Mouse (Mus musculus) heart, embryonic 13.5 days (tissue): ENCODE data around the gene Inpp5f. TPM values are rescaled to one million over a fixed set of nuclear protein-coding genes. Genes with fewer than 3 reads are reported as not detected.
"Not testable (repeated sequence)": the region's sequence is repeated elsewhere in the genome, so short reads cannot be mapped to it uniquely, and the experiment has no call there.

Source experiments
- ATAC-seq: fragments of 200-750 bp; cut with Nextera tagmentation; 2 replicates; pipeline ENCODE4 v1.8.0; 2017; ENCODE audit warnings: moderate TSS enrichment; ENCODE audit not compliant: insufficient number of reproducible peaks, low FRiP score, low TSS enrichment; ENCODE audit errors: extremely low read depth
- H3K27ac ChIP-seq: fragments of 300-500 bp; sonication (generic); replicated peaks from 2 replicates; pipeline ENCODE4 v1.5.1; 2015; ENCODE audit warnings: moderate library complexity, mild to moderate bottlenecking, inconsistent platforms
- H3K27me3 ChIP-seq: fragments of 300-500 bp; sonication (generic); replicated peaks from 2 replicates; pipeline ENCODE4 v1.6.1; 2015; ENCODE audit warnings: mild to moderate bottlenecking, inconsistent platforms
- H3K36me3 ChIP-seq: fragments of 300-500 bp; sonication (generic); 2 replicates; pipeline ENCODE4 v1.6.1; 2015; ENCODE audit warnings: mild to moderate bottlenecking, inconsistent platforms
- H3K4me1 ChIP-seq: fragments of 300-500 bp; sonication (generic); 2 replicates; pipeline ENCODE4 v1.6.1; 2015; ENCODE audit warnings: inconsistent platforms
- H3K4me2 ChIP-seq: fragments of 300-500 bp; sonication (generic); 2 replicates; pipeline ENCODE4 v1.6.1; 2015; ENCODE audit warnings: inconsistent platforms, mild to moderate bottlenecking, moderate library complexity
- H3K4me3 ChIP-seq: fragments of 300-500 bp; sonication (generic); 2 replicates; pipeline ENCODE4 v1.5.1; 2015; ENCODE audit warnings: moderate library complexity, mild to moderate bottlenecking, inconsistent platforms
- H3K9ac ChIP-seq: fragments of 300-500 bp; sonication (generic); 2 replicates; pipeline ENCODE4 v1.6.1; 2015; ENCODE audit warnings: inconsistent platforms, mild to moderate bottlenecking, moderate library complexity
- H3K9me3 ChIP-seq: fragments of 300-500 bp; sonication (generic); 2 replicates; pipeline ENCODE4 v1.6.1; 2016; ENCODE audit warnings: inconsistent platforms
- WGBS: fragments of 180-500 bp; shearing (Covaris S2); methylation state at CpG from one replicate; pipeline ENCODE4 v1.1.7; 2015; ENCODE audit warnings: mixed read lengths; 5-methylcytosine and 5-hydroxymethylcytosine counted together
- polyA plus RNA-seq: library from polyadenylated mRNA; unstranded; fragments of >200 nt; fragmentation: Nextera tagmentation; extraction: Ambion mirVana; gene quantifications from 2 replicates; pipeline ENCODE4 v1.2.1, GENCODE M21; 2015

Inpp5f gene
- polyA plus RNA-seq = 10.0 and 11.7 TPM in 2 replicates

DNA sequence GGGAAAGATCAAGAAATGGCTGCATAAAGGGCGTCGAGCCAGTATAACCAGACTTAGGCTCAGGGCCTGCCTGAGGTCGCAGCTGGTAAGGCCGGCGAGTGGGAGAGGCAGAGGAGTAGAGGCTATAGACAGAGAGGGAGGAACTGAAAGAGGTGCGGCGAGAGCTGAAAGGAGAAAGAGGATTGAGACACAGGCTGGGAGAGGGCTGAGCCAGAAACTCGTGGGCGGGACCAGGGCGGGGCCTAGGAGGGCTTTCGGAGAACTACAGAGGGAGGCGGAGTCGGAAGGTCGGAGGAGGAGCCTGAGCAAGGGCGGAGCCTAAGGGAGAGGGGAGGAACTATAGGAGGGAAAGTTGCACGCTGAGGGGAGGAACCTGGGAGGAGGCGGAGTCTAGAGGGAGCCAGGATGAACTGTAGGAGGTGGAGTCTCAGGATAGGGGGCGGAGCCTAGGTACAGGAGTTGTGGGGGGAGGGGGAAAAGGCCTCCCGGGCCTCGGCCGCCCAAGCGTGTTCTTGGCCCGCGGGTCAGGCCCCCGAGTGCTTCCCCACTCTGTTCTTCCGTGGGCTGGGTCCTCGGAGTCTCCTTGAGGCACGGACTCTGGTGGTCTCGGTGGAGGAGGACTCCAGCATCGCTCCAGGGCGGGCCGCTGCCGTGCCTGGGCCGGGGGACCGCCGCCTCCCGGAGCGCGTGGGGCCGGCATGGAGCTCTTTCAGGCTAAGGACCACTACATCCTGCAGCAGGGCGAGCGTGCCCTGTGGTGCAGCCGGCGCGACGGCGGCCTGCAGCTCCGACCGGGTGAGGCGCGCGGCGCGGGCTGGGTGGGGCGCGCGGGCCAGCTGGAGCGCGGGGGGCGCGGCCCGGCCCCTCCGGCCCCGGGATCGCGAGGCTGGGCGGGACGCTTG, at the start of gene Inpp5f:
Gene Inpp5f, plus strand, starts transcription at position 432 of the 902 bp plus-strand sequence.
- WGBS = 3% methylated on average over 66 of the region's 68 CpGs
- H3K36me3 ChIP-seq = no peaks in the 10 kb centered on the region
- peak; percentile 100 for ATAC-seq

GRCm38 (mm10) chr7:128563373-128563772, 47.8 kb upstream of the Inpp5f start:
- H3K9ac ChIP-seq = no peak overlapping the region
- H3K9me3 ChIP-seq = no peaks in the 10 kb centered on the region
- no peaks in the 10 kb centered on the region for H3K4me1 ChIP-seq
- no peak overlapping the region for H3K4me2 ChIP-seq
- H3K27ac ChIP-seq = no peak overlapping the region
- H3K27me3 ChIP-seq = no peaks in the 10 kb centered on the region
- no peak for ATAC-seq
- 41% methylated on average over 4 of the region's 4 CpGs for WGBS
- H3K4me3 ChIP-seq = no peak overlapping the region
- H3K36me3 ChIP-seq = no peaks in the 10 kb centered on the region

More for the DNA sequence above, at the start of gene Inpp5f:
- peak within 1 kb of the TSS; percentile 89 for H3K4me3 ChIP-seq
- H3K4me1 ChIP-seq = peaks cover 15% of the 10 kb centered on the region
- peak within 1 kb of the TSS; percentile 92 for H3K9ac ChIP-seq
- H3K9me3 ChIP-seq = peaks cover 3% of the 10 kb centered on the region; the same call in 1 of the 2 replicates
- H3K27ac ChIP-seq = peak within 1 kb of the TSS; percentile 76
- H3K27me3 ChIP-seq = no peaks in the 10 kb centered on the region
- H3K4me2 ChIP-seq = peak within 1 kb of the TSS; percentile 90

GRCm38 (mm10) chr7:128566311-128566710, 44.8 kb upstream of the Inpp5f start:
- H3K27me3 ChIP-seq = no peaks in the 10 kb centered on the region

GRCm38 (mm10) chr7:128567561-128568244, 43.4 kb upstream of the Inpp5f start:
- WGBS = 85% methylated on average over 8 of the region's 8 CpGs
- Histone ChIP-seq H3K9me3 (no peaks in the 10 kb centered on the region), H3K4me2 (no peak overlapping the region), H3K27me3 (no peaks in the 10 kb centered on the region), H3K27ac (no peak overlapping the region), H3K4me1 (no peaks in the 10 kb centered on the region), H3K9ac (no peak overlapping the region), H3K4me3 (no peak overlapping the region), H3K36me3 (no peaks in the 10 kb centered on the region)
- ATAC-seq = no peak

More at GRCm38 (mm10) chr7:128566311-128566710, 44.8 kb upstream of the Inpp5f start:
- Histone ChIP-seq H3K4me1 (no peaks in the 10 kb centered on the region), H3K4me3 (no peak overlapping the region), H3K4me2 (no peak overlapping the region), H3K9ac (no peak overlapping the region), H3K36me3 (no peaks in the 10 kb centered on the region), H3K27ac (no peak overlapping the region), H3K9me3 (no peaks in the 10 kb centered on the region)
- no peak for ATAC-seq
- 75% methylated on average over 7 of the region's 7 CpGs for WGBS

GRCm38 (mm10) chr7:128569429-128569828, 41.7 kb upstream of the Inpp5f start:
- not testable (repeated sequence) for H3K4me2 ChIP-seq, H3K9me3 ChIP-seq, H3K36me3 ChIP-seq, H3K27me3 ChIP-seq, H3K9ac ChIP-seq, H3K4me3 ChIP-seq, ATAC-seq, H3K27ac ChIP-seq, H3K4me1 ChIP-seq
- WGBS = 84% methylated on average over 2 of the region's 2 CpGs

GRCm38 (mm10) chr7:128569987-128570656, 41.0 kb upstream of the Inpp5f start:
- no peaks in the 10 kb centered on the region for H3K4me1 ChIP-seq
- 84% methylated on average over 8 of the region's 8 CpGs for WGBS
- H3K27me3 ChIP-seq = no peaks in the 10 kb centered on the region
- no peak overlapping the region for H3K4me3 ChIP-seq
- H3K9ac ChIP-seq = no peak overlapping the region
- ATAC-seq = no peak
- H3K36me3 ChIP-seq = no peaks in the 10 kb centered on the region
- H3K27ac ChIP-seq = no peak overlapping the region
- H3K4me2 ChIP-seq = no peak overlapping the region
- no peaks in the 10 kb centered on the region for H3K9me3 ChIP-seq

DNA sequence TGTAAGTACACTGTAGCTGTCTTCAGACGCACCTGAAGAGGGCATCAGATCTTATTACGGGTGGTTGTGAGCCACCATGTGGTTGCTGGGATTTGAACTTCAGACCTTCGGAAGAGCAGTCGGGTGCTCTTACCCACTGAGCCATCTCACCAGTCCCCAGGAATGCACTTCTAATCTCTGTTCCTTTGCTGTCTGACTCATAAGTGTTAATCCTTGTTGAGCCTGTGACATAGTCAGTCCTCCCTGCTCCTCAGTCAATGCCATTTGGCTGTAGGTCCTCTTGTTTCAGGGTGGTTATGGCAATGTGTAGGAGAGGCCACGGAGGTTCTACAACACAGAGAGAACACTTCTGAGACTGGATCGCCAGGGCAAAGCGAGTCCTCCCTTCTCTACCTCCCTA, 40.5 kb upstream of the Inpp5f start:
- 79% methylated on average over 7 of the region's 7 CpGs for WGBS
- not testable (repeated sequence) for H3K9ac ChIP-seq, ATAC-seq

DNA sequence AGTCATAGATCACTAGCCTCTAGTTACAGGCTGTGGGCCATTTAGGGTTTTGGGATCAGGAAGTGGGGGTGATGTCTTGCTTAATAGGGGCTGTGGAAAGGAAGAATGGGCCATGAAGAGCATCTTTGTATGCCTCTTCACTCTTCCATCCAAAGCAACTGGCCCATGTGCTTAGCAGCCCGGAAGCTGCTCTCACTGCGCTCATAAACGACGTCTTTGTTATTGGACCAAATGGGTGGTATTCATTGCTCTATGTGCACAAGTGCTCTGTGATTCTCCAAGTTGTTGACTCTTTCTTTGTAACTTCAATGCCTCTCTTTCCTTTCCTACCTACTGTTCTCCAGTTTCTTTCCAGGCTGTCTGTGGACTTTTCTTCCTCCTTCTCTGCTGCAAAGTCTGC, 39.1 kb upstream of the Inpp5f start:
- Histone ChIP-seq H3K4me2 (no peak overlapping the region), H3K4me3 (no peak overlapping the region), H3K36me3 (no peaks in the 10 kb centered on the region), H3K27me3 (no peaks in the 10 kb centered on the region), H3K27ac (no peak overlapping the region), H3K9me3 (no peaks in the 10 kb centered on the region), H3K4me1 (no peaks in the 10 kb centered on the region), H3K9ac (no peak overlapping the region)
- WGBS = 84% methylated on average over 4 of the region's 4 CpGs
- no peak for ATAC-seq

More for the DNA sequence above, 40.5 kb upstream of the Inpp5f start:
- not testable (repeated sequence) for H3K4me1 ChIP-seq, H3K9me3 ChIP-seq, H3K27ac ChIP-seq, H3K27me3 ChIP-seq, H3K36me3 ChIP-seq, H3K4me2 ChIP-seq, H3K4me3 ChIP-seq

DNA sequence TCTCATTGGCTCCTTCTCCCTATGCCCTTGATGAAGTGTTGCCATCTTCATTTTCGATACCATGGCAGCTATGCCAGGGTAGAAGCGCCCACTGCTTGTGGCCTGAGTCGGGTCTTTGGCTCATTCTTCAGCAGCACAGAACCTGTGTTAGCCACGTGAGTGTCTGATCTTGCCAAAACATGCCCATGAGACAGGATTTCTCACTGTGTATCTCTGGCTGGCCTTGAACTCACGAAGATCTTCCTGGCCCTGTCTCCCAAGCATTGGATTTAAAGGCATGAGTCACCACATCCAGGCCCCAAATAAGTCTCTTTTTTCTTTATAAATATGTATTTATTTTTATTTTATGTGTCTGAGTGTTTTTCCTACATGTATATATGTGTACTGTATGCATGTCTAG, 35.9 kb upstream of the Inpp5f start:
- H3K27me3 ChIP-seq = no peaks in the 10 kb centered on the region
- H3K36me3 ChIP-seq = no peaks in the 10 kb centered on the region
- no peaks in the 10 kb centered on the region for H3K4me1 ChIP-seq
- 84% methylated on average over 5 of the region's 5 CpGs for WGBS
- H3K9ac ChIP-seq = no peak overlapping the region
- H3K4me3 ChIP-seq = no peak overlapping the region
- no peak overlapping the region for H3K4me2 ChIP-seq
- ATAC-seq = no peak
- H3K9me3 ChIP-seq = no peaks in the 10 kb centered on the region
- H3K27ac ChIP-seq = no peak overlapping the region

GRCm38 (mm10) chr7:128575794-128576193, 35.3 kb upstream of the Inpp5f start:
- Histone ChIP-seq H3K27me3 (no peaks in the 10 kb centered on the region), H3K36me3 (no peaks in the 10 kb centered on the region), H3K4me3 (no peak overlapping the region), H3K9ac (no peak overlapping the region), H3K9me3 (no peaks in the 10 kb centered on the region), H3K4me2 (no peak overlapping the region), H3K4me1 (no peaks in the 10 kb centered on the region), H3K27ac (no peak overlapping the region)
- ATAC-seq = no peak
- 71% methylated on average over 2 of the region's 2 CpGs for WGBS

GRCm38 (mm10) chr7:128577607-128578006, 33.5 kb upstream of the Inpp5f start:
- Histone ChIP-seq H3K4me2 (no peak overlapping the region), H3K4me3 (no peak overlapping the region), H3K36me3 (no peaks in the 10 kb centered on the region), H3K27ac (no peak overlapping the region), H3K9ac (no peak overlapping the region), H3K9me3 (no peaks in the 10 kb centered on the region), H3K27me3 (no peaks in the 10 kb centered on the region), H3K4me1 (peaks cover 12% of the 10 kb centered on the region)
- no peak for ATAC-seq
- 29% methylated on average over 1 of the region's 1 CpGs for WGBS
